Mouse (Mus musculus) liver, adult 2 months (tissue): Measurements from ENCODE around the gene Hist1h2bm. TPM values are rescaled to one million over a fixed set of nuclear protein-coding genes. Genes with fewer than 3 reads are reported as not detected.
"Not testable (repeated sequence)": the region's sequence is repeated elsewhere in the genome, so short reads cannot be mapped to it uniquely, and the experiment has no call there.

Experiments used
- DNase-seq: peaks from one replicate; pipeline ENCODE4 v3.0.0-alpha.2; 2011; ENCODE audit warnings: low read depth, low spot score; ENCODE audit errors: extremely low read depth
- H3K27ac ChIP-seq: fragments of 200-500 bp; replicated peaks from 2 replicates; pipeline ENCODE4 v1.5.1; 2012; ENCODE audit warnings: low read depth, mild to moderate bottlenecking, control low read depth, inconsistent platforms, low read length; ENCODE audit not compliant: insufficient read depth
- H3K27me3 ChIP-seq: fragments of 200-500 bp; 2 replicates; pipeline ENCODE4 v1.6.1; 2012; ENCODE audit warnings: mild to moderate bottlenecking, moderate library complexity, low read length, inconsistent platforms; ENCODE audit not compliant: control insufficient read depth, insufficient read depth
- H3K36me3 ChIP-seq: fragments of 200-500 bp; 2 replicates; pipeline ENCODE4 v1.6.1; 2012; ENCODE audit warnings: low read length, inconsistent platforms; ENCODE audit not compliant: control insufficient read depth, insufficient read depth
- H3K4me1 ChIP-seq: fragments of 200-500 bp; 2 replicates; pipeline ENCODE4 v1.6.1; 2011; ENCODE audit warnings: low read length; ENCODE audit not compliant: control insufficient read depth, insufficient read depth
- H3K4me3 ChIP-seq: fragments of 200-500 bp; 2 replicates; pipeline ENCODE4 v1.5.1; 2011; ENCODE audit warnings: low read depth, mild to moderate bottlenecking, control low read depth, low read length, moderate library complexity; ENCODE audit not compliant: insufficient read depth
- H3K79me2 ChIP-seq: fragments of 200-500 bp; 2 replicates; pipeline ENCODE4 v1.6.1; 2012; ENCODE audit warnings: inconsistent platforms, mild to moderate bottlenecking, low read length, moderate library complexity; ENCODE audit not compliant: control insufficient read depth, insufficient read depth
- H3K9ac ChIP-seq: fragments of 200-500 bp; 2 replicates; pipeline ENCODE4 v1.6.1; 2012; ENCODE audit warnings: low read depth, mild to moderate bottlenecking, control low read depth, inconsistent platforms, low read length
- CTCF ChIP-seq: fragments of 200-500 bp; IDR thresholded peaks from 2 replicates; pipeline ENCODE4 v1.5.1; 2011; ENCODE audit warnings: low read depth, low read length, control low read depth
- POLR2A ChIP-seq: fragments of 200-500 bp; IDR thresholded peaks from 2 replicates; pipeline ENCODE4 v1.6.1; 2011; ENCODE audit warnings: low read length, control low read depth; ENCODE audit not compliant: insufficient read depth; ENCODE audit errors: extremely low read depth
- WGBS: fragments of 180-500 bp; shearing (Covaris S2); methylation state at CpG from one replicate; pipeline ENCODE4 v1.1.7; 2018; 5-methylcytosine and 5-hydroxymethylcytosine counted together
- polyA plus RNA-seq: library from polyadenylated mRNA; depleted of rRNA; stranded (reverse); fragments of >200 nt; gene quantifications from 2 replicates; pipeline ENCODE4 v1.2.3, GENCODE M21; 2012; rRNA removed
- total RNA-seq: library from RNA; depleted of rRNA; stranded (reverse); fragments of >200 nt; gene quantifications from 2 replicates; pipeline ENCODE4 v1.2.3, GENCODE M21; 2014; rRNA removed

The Hist1h2bm gene
- 2.8 and 7.2 TPM in 2 replicates for total RNA-seq
- polyA plus RNA-seq, result not detected in 2 replicates

DNA sequence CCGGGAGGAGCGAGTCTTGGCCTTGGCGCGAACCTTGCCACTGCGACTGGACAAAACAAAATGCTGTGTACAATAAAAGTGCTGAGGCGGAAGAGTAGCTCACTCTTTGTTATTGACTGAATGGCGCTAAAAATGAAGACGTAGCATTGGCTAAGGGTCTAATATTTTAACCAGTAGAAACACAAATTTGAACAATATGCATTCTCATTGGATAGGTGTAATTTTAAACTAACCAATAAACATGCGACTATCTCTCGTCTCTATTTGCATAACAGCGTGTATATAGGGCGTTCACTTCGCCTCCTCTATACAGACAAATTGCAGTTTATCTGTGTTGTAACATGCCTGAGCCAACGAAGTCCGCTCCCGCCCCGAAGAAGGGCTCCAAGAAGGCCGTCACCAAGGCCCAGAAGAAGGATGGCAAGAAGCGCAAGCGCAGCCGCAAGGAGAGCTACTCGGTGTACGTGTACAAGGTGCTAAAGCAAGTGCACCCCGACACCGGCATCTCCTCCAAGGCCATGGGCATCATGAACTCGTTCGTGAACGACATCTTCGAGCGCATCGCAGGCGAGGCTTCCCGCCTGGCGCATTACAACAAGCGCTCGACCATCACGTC, at the start of gene Hist1h2bm:
Gene Hist1h2bm (plus strand): TSS at position 288 of the 616 bp plus-strand sequence.
- H3K27me3 ChIP-seq, H3K36me3 ChIP-seq, H3K79me2 ChIP-seq, H3K27ac ChIP-seq: not testable (repeated sequence)
- Histone ChIP-seq H3K4me1 (peaks cover 15% of the 10 kb centered on the region), H3K4me3 (peak within 1 kb of the TSS; percentile 77), H3K9ac (peak within 1 kb of the TSS; percentile 61)
- WGBS, result under 1% methylated on average over 37 of the region's 37 CpGs
- peak; percentile 84 for DNase-seq

DNA sequence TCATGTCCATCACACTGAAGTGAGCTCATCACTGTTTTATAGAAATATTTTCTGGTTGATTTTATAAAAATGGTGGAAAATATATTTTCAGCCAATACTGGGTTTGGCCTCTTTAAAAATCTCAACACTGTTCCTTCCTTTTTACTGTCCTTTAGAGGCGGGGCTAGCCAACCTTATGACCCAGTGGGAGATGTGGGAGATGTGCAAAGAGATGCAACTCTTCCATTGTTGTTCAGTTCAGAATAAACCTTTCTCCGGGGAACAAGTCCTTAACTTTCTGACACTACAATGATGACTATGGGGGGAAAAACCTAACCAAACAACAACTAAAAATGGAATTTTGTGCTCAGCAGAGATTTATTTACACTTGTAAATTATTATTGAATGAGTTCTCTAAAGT, 44.5 kb upstream of the Hist1h2bm start, which contains the start of gene Olfr1360:
Gene Olfr1360 (minus strand): TSS at position 101 of the 400 bp plus-strand sequence.
- Histone ChIP-seq H3K27me3 (no peaks in the 10 kb centered on the region), H3K27ac (no peak within 1 kb of the TSS), H3K36me3 (no peaks in the 10 kb centered on the region), H3K9ac (no peak within 1 kb of the TSS), H3K4me3 (no peak within 1 kb of the TSS), H3K4me1 (no peaks in the 10 kb centered on the region), H3K79me2 (no peaks in the 10 kb centered on the region)
- DNase-seq, result no peak
- TF ChIP-seq CTCF (no peak), POLR2A (no peak)
- 84% methylated on average over 2 of the region's 2 CpGs for WGBS

DNA sequence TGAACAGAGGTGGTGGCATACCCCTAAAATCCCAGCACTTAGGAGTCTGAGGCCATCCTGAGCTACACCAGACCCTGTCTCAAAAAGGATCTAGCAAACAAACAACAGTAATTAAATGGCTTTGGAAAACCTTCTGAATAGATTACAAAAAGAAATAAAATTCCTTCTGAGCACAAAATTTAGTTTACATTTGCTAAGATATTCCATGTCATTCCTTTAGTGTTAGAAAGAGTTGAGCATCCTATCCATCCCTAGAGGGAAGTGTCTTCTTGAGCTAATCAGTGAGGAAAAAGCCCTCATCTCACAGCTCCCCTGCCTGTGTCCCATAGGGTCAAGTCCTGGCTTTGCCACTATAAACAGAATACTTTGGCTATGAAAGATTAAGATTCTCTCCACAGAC, 24.0 kb upstream of the Hist1h2bm start, which contains the start of gene Olfr1359:
Gene Olfr1359 (plus strand): TSS at position 301 of the 400 bp plus-strand sequence.
- H3K9ac ChIP-seq, result no peak within 1 kb of the TSS
- no peaks in the 10 kb centered on the region for H3K36me3 ChIP-seq
- H3K79me2 ChIP-seq, result no peaks in the 10 kb centered on the region
- no peaks in the 10 kb centered on the region for H3K27me3 ChIP-seq
- H3K4me1 ChIP-seq, result no peaks in the 10 kb centered on the region
- DNase-seq, result no peak
- no peak for TF ChIP-seq POLR2A
- TF ChIP-seq CTCF, result no peak
- H3K27ac ChIP-seq, result no peak within 1 kb of the TSS
- H3K4me3 ChIP-seq, result no peak within 1 kb of the TSS

DNA sequence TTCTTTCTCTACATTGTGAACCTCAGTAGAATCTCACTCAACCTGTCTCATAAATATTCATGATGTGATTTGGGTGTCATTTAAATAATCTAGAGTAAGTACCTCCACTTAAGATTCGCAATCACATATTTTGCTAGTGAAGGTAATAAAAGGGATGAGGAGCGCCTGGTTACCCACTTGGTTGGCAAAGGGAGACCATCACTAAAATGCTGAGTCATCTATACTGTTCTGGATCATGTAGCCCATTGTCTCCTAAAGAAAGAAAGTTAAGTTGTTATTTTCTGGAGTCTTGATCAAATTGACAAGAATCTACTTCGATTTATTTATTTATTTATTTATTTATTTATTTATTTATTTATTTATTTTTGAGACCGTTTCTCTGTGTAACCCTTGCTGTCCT, 15.2 kb upstream of the Hist1h2bm start:
- no peaks in the 10 kb centered on the region for H3K36me3 ChIP-seq
- no peak overlapping the region for H3K4me3 ChIP-seq
- no peaks in the 10 kb centered on the region for H3K79me2 ChIP-seq
- H3K27ac ChIP-seq, result no peak overlapping the region
- DNase-seq, result no peak
- no peaks in the 10 kb centered on the region for H3K4me1 ChIP-seq
- WGBS, result 67% methylated on average over 4 of the region's 4 CpGs
- no peaks in the 10 kb centered on the region; the same call in 1 of the 2 replicates for H3K27me3 ChIP-seq
- TF ChIP-seq POLR2A (no peak), CTCF (no peak)
- no peak overlapping the region for H3K9ac ChIP-seq

DNA sequence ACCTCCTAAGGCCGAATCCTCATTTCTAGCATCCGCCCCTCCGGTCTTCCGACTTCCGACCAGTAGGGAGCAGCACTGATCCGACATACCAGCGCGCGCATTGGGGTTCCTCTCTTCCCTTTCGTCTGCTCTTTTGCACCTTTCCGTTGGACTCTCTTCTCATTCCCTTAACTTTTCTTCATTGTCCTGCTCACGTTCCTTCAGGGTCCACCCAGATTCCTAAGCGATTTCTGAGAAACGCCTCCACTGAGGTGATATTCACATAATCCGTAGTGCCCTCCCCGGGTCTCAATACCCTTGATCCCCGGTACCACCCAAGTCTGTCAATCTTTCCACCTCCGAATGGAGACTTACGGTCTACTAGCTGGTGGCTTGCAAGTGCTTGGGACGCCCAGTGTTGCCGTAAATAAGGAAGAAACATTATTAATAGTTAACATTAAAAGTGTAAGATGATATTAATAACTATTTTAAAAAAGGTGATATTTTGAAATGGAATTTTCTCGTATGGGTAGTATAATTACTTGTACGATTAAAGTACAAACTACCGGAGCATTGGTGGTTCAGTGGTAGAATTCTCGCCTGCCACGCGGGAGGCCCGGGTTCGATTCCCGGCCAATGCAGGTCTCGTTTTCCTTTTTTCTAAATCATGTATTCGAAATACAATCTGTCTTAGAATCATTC, 11.7 kb upstream of the Hist1h2bm start:
- H3K4me1 ChIP-seq, result peaks cover under 1% of the 10 kb centered on the region; the same call in 1 of the 2 replicates
- TF ChIP-seq CTCF (peak; percentile 87), POLR2A (no peak)
- no peaks in the 10 kb centered on the region; the same call in 1 of the 2 replicates for H3K27me3 ChIP-seq
- WGBS, result under 1% methylated on average over 32 of the region's 32 CpGs
- peak overlapping the region; percentile 66 for H3K4me3 ChIP-seq
- H3K79me2 ChIP-seq, result no peaks in the 10 kb centered on the region
- peak overlapping the region; percentile 58 for H3K27ac ChIP-seq
- peak; percentile 72 for DNase-seq
- H3K9ac ChIP-seq, result peak overlapping the region; percentile 66
- H3K36me3 ChIP-seq, result no peaks in the 10 kb centered on the region
